Mouse (Mus musculus): ENCODE data around the gene Scarf1. TPM values are rescaled to one million over a fixed set of nuclear protein-coding genes. Genes with fewer than 3 reads are reported as not detected.
A peak's percentile ranks its signal among the peaks of the same experiment; 100 is the strongest.

Scarf1 gene
- polyA plus RNA-seq, 1 experiment from 2014 or later = 6.0 TPM

DNA sequence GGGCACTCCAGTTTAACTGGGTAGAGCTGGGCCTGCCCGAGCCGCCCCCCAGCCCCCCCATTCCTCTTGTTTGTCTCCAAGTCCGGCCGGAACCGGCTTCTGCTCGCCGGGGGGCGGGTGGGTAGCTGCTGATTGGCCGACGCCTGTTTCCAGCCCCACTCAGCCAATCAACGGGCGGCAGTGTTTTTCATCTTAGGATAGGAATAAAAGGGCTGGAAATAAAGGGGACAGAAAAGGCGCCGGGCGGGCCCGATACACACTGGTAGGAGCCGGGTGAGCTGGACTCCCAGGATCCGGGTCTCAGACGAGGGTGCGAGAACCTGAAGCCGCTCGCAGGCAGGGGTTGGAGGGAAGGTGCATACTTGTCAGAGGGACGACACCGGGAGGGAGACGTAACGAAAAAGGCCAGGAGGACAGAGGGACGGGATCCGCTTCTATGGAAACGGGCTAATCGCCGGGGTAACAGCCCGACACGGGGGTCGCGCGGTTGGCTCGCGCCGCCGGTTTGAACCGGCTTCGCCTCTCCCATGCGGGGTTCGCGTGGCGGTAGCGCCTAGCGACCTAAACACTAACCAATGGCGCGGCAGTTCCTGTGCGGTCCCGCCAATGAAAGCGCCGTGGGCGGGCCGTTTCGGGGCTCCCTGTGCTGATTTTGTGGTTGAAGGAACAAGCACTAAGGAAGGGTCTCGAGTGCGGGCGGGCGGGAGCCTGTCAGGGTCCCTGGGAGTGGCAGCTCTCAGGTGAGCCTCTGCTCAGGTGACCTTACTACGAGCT, 18.3 kb downstream of the Scarf1 start, which contains the start of gene Slc43a2:
TSS of gene Slc43a2 (plus strand) at position 226 of the 774 bp plus-strand sequence.
- Histone ChIP-seq H3K36me3 (no peaks in the 10 kb centered on the region), H3K4me1 (replicated peaks) (peaks cover 12% of the 10 kb centered on the region), H3K27me3 (no peaks in the 10 kb centered on the region), H3K9me3 (no peaks in the 10 kb centered on the region), H3K4me3 (replicated peaks) (peak within 1 kb of the TSS; percentile 70), H3K27ac (peak within 1 kb of the TSS; percentile 91), H3K9ac (replicated peaks) (peak within 1 kb of the TSS; percentile 86), H3K4me2 (peak within 1 kb of the TSS; percentile 96)
- WGBS = under 1% methylated on average over 62 of the region's 62 CpGs
- peak; percentile 93 for ATAC-seq (ENCODE audit: insufficient number of reproducible peaks, insufficient read depth, low FRiP score, low TSS enrichment, low read depth)

GRCm38 (mm10) chr11:75532340-75533277, 19.3 kb downstream of the Scarf1 start:
- ATAC-seq (ENCODE audit: insufficient number of reproducible peaks, insufficient read depth, low FRiP score, low TSS enrichment, low read depth) = 0 out of 2 replicates have a peak, but pooled peaks have one; percentile 5
- peak overlapping the region; percentile 70 for H3K4me3 ChIP-seq (replicated peaks)
- peaks cover 12% of the 10 kb centered on the region for H3K4me1 ChIP-seq (replicated peaks)
- no peaks in the 10 kb centered on the region for H3K9me3 ChIP-seq
- H3K27me3 ChIP-seq = no peaks in the 10 kb centered on the region
- WGBS = 16% methylated on average over 38 of the region's 38 CpGs
- peak overlapping the region; percentile 91 for H3K27ac ChIP-seq
- no peaks in the 10 kb centered on the region for H3K36me3 ChIP-seq
- H3K9ac ChIP-seq (replicated peaks) = peak overlapping the region; percentile 86
- peak overlapping the region; percentile 96 for H3K4me2 ChIP-seq

DNA sequence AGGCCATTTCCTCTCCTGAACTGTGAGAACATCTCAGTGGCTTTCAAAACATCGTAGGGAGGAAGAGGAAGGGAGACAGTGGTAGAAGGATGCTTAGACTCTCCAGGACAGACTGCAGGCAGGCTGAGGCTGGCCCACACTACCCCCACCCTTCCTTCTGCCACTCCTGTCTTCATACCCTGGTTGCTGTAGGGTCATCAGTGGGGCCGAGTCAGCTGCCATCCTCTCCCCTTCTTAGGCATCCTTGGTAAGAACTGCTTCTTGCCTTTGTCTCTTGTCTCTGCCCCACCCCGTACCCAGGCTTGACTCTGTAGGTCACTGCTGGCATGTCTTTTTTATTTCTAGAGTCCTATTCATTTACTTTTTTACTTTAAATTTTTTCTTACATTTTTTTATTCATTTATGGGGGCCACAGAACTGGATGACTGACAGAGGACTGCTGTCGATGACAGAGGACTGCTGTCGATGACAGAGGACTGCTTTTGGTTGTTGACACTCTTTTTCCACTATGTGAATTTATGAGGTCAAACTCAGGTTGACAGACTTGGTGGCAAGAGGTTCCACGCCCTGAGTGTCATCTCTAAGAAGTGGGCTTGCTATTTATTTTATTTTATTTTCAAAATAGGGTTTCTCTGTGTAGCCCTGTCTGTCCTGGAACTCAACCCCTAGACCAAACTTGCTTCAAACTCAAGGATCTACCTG, 20.1 kb downstream of the Scarf1 start:
- H3K9me3 ChIP-seq = no peaks in the 10 kb centered on the region
- no peaks in the 10 kb centered on the region for H3K36me3 ChIP-seq
- no peak overlapping the region for H3K27ac ChIP-seq
- peaks cover 20% of the 10 kb centered on the region for H3K4me1 ChIP-seq (replicated peaks)
- H3K4me3 ChIP-seq (replicated peaks) = no peak overlapping the region
- 82% methylated on average over 6 of the region's 6 CpGs for WGBS
- no peak overlapping the region for H3K9ac ChIP-seq (replicated peaks)
- no peak overlapping the region for H3K4me2 ChIP-seq
- H3K27me3 ChIP-seq = no peaks in the 10 kb centered on the region
- ATAC-seq (ENCODE audit: insufficient number of reproducible peaks, insufficient read depth, low FRiP score, low TSS enrichment, low read depth) = no peak

DNA sequence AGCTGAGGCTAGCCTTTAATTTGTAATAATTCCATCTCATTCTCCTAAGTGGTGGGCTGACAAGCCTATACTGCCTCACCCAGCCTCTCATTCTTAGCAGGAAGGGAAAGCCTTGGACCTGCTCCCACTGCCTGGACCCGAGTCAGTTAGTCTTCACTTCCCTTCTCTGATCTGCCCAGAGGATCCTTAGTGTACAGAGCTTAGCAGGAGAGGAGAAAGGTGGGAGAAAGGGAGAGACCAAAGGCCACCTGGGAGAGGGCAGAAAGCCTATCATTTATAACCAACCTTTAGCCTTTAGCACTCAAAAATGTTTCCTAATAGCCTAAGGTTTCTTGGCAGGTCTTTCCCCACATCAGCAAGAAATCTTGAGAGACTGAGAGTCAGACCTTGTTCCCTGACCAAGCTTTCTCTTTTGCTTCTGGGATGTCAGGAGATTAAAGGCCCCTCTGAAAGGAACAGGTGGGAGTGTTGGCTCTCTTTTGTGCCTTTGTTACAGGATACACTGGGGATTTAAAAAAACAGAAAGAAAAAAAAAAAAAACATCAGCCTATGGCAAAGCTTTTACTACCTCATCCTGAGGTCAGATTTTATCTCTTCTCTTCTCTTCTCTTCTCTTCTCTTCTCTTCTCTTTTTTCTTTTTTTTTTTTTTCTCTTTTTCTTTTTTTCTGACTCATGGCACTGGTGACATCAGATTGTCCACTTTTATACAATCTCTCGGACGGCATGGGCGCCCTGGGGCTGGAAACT, 21.1 kb downstream of the Scarf1 start:
- no peak overlapping the region for H3K9ac ChIP-seq (replicated peaks)
- no peaks in the 10 kb centered on the region for H3K9me3 ChIP-seq
- no peaks in the 10 kb centered on the region for H3K27me3 ChIP-seq
- H3K4me2 ChIP-seq = no peak overlapping the region
- H3K36me3 ChIP-seq = no peaks in the 10 kb centered on the region
- H3K4me1 ChIP-seq (replicated peaks) = peaks cover 21% of the 10 kb centered on the region
- WGBS = 71% methylated on average over 4 of the region's 4 CpGs
- H3K4me3 ChIP-seq (replicated peaks) = no peak overlapping the region
- H3K27ac ChIP-seq = no peak overlapping the region
- no peak for ATAC-seq (ENCODE audit: insufficient number of reproducible peaks, insufficient read depth, low FRiP score, low TSS enrichment, low read depth)

GRCm38 (mm10) chr11:75535106-75535795, 21.9 kb downstream of the Scarf1 start:
- Histone ChIP-seq H3K4me1 (replicated peaks) (peaks cover 21% of the 10 kb centered on the region), H3K4me3 (replicated peaks) (no peak overlapping the region), H3K27ac (no peak overlapping the region), H3K9ac (replicated peaks) (no peak overlapping the region), H3K4me2 (no peak overlapping the region), H3K27me3 (no peaks in the 10 kb centered on the region), H3K9me3 (no peaks in the 10 kb centered on the region), H3K36me3 (no peaks in the 10 kb centered on the region)
- 47% methylated on average over 13 of the region's 13 CpGs for WGBS
- no peak for ATAC-seq (ENCODE audit: insufficient number of reproducible peaks, insufficient read depth, low FRiP score, low TSS enrichment, low read depth)

DNA sequence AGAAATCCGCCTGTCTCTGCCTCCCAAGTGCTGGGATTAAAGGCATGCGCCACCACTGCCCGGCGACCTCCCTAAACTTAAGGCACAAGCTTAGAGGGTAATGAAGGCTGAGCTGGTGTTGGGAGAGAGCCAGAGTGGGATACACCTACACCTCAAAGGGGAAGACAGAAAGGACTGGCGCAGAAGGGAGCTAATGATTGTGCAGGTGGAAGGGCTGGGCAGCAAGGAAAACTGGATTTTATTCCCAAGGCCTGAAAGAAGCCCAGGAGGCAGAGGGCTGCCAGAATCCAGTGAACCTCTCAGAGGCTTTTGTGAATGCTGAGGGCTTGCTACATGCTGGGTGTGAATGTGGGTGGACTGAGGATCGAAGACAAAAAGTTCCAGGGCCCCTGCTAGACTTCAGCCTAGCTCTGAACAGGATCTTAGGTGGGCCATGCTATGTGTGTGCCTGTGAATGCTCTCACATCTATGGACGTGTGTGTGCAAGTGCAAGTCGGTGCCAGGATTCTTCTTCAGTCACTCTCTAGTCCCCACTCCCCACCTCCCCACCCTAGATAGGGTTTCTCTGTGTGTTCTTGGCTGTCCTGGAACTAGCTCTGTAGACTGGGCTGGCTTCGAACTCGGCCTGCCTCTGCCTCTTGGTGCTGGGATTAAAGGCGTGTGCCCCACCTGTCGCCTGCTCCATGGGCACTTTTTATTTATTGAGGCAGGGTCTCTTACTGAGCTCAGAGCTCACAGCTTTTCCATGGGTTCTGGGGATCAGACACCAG, 23.1 kb downstream of the Scarf1 start:
- H3K9ac ChIP-seq (replicated peaks) = no peak overlapping the region; the same call in 1 of the 2 replicates
- no peaks in the 10 kb centered on the region for H3K9me3 ChIP-seq
- peaks cover 23% of the 10 kb centered on the region for H3K4me1 ChIP-seq (replicated peaks)
- H3K36me3 ChIP-seq = no peaks in the 10 kb centered on the region
- WGBS = 91% methylated on average over 12 of the region's 12 CpGs
- no peaks in the 10 kb centered on the region for H3K27me3 ChIP-seq
- H3K4me3 ChIP-seq (replicated peaks) = no peak overlapping the region
- no peak overlapping the region for H3K4me2 ChIP-seq
- no peak for ATAC-seq (ENCODE audit: insufficient number of reproducible peaks, insufficient read depth, low FRiP score, low TSS enrichment, low read depth)
- no peak overlapping the region for H3K27ac ChIP-seq

- Histone ChIP-seq H3K27me3 (no peaks in the 10 kb centered on the region), H3K27ac (no peak overlapping the region), H3K9me3 (no peaks in the 10 kb centered on the region), H3K4me3 (replicated peaks) (no peak overlapping the region), H3K36me3 (no peaks in the 10 kb centered on the region), H3K4me1 (replicated peaks) (peaks cover 23% of the 10 kb centered on the region), H3K4me2 (no peak overlapping the region), H3K9ac (replicated peaks) (no peak overlapping the region)
- no peak for ATAC-seq (ENCODE audit: insufficient number of reproducible peaks, insufficient read depth, low FRiP score, low TSS enrichment, low read depth)
- 88% methylated on average over 8 of the region's 8 CpGs for WGBS
Measured at GRCm38 (mm10) chr11:75537025-75537414, 23.7 kb downstream of the Scarf1 start.

DNA sequence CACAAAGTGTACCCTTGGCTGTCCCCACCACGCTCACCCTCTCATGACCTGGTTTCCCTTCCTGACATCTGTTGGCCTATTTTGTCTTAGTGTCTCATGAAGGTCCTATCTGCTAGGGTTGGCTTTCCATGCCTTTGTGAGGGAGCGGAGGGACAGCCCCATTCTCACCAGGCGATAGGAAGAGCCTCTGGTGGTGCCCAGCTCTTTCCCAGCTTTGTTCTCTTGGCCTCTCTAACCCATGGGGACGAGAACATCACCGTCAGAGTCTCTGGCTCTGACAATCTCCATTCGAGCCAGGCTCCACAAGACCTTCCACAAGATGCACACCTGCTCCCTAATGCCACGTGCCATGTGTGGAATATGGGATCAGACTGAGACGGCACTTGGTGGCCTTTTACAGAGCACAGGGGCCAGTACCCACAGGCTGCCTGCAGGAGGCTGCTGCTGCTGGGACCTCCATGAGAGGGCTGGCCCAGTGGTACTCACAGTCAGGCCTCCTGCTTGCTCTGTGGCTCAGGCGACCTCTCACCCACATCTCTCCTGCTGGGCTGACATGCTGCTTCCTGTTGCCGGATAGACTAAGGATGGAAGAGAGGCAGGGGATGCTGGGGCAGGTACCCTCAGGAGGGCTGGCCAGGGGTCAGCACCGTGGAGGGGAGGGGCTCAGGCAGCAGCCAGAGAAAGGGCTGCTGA, 24.3 kb downstream of the Scarf1 start:
- Histone ChIP-seq H3K27ac (peak overlapping the region; percentile 42), H3K9ac (replicated peaks) (no peak overlapping the region; the same call in 1 of the 2 replicates), H3K9me3 (no peaks in the 10 kb centered on the region), H3K4me3 (replicated peaks) (no peak overlapping the region), H3K4me1 (replicated peaks) (peaks cover 18% of the 10 kb centered on the region), H3K4me2 (no peak overlapping the region), H3K36me3 (no peaks in the 10 kb centered on the region), H3K27me3 (no peaks in the 10 kb centered on the region)
- ATAC-seq (ENCODE audit: insufficient number of reproducible peaks, insufficient read depth, low FRiP score, low TSS enrichment, low read depth) = 0 out of 2 replicates have a peak, but pooled peaks have one; percentile 39
- 48% methylated on average over 11 of the region's 11 CpGs for WGBS
